Mouse (Mus musculus): Measurements from ENCODE around the gene Agrn.
A peak's percentile ranks its signal among the peaks of the same experiment; 100 is the strongest.

Agrn gene

GRCm38 (mm10) chr4:156202462-156202893 is 5.2 kb upstream of the Agrn start:
- no peak for DNase-seq (ENCODE audit: low spot score)

- DNase-seq (ENCODE audit: low spot score): no peak
These were observed 3.6 kb upstream of the Agrn start, which contains the start of gene Isg15 for GRCm38 (mm10) chr4:156200623-156201475. Gene Isg15, minus strand, starts transcription at chr4:156200818.

- DNase-seq (ENCODE audit: low spot score): peak; percentile 93
These were observed 529 bp upstream of the Agrn start for GRCm38 (mm10) chr4:156197829-156198205.

- DNase-seq (ENCODE audit: low spot score): peak; percentile 76
These were observed 1.1 kb downstream of the Agrn start for GRCm38 (mm10) chr4:156195927-156196870.

DNA sequence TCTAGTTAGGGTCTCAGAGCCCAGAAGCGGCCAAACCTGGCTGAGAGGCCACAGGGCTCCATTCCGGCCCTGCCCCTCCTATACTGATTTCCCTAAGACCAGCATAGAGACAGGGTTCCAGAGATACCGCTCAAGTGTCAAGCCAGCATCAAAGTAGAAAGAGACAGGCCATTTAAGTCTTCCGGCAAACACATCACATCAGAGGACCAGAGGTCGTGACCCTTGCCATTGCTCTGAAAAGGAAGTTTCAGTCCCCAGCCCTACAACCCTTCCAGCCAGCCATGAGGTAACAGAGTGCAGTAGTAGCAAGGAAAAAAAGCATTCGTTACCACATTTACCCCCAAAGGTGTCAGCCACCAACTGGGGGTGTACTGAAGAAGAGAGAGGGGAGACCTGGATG is 2.9 kb downstream of the Agrn start:
- no peak for DNase-seq (ENCODE audit: low spot score)

DNA sequence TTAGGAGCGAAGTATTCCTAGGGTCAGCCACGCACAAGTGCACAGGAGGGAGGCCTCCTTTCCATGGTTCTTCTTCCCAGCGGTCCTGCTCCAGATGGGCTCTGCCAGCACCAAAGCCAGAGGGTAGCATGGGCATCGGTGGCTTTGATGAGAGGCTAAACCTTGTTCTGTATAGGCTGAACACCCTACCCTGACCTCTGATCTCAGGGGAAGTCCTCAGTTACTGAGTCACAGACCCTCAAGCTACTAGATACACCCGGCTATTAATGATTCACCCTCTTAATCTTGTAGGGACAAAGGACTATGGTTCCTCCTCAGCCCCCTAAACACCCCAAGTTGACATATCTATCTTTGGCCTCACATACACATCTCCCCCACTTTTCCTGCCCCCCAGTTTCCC is 3.4 kb downstream of the Agrn start:
- no peak for DNase-seq (ENCODE audit: low spot score)

GRCm38 (mm10) chr4:156193200-156193590 is 4.1 kb downstream of the Agrn start:
- no peak for DNase-seq (ENCODE audit: low spot score)

GRCm38 (mm10) chr4:156192421-156193199 is 4.7 kb downstream of the Agrn start:
- DNase-seq (ENCODE audit: low spot score): no peak

DNA sequence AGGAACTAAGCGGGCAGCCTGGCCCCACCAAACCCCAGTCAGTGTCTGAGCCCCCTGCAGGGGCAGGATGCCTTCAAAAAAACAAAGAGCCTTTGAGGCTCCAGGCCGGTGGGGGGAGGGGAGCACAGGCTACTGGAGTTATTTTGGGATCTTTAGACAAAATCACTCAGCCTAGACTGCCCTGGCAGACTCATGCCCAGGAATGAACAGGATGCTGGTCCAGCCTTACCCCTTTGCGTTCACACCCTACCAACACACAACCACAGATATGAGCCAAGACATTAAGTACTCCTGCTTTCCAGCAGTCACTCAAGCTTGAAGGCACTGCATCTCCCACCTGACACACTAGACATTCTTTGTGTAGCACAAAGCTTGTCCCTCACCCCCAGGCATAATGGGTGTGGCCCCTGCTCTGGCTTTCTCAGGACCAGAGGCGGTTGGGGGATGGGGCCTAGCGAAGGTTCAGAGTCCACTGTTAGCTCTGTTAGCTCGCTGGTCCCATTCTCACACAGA is 8.4 kb downstream of the Agrn start:
- DNase-seq (ENCODE audit: low spot score): no peak

DNA sequence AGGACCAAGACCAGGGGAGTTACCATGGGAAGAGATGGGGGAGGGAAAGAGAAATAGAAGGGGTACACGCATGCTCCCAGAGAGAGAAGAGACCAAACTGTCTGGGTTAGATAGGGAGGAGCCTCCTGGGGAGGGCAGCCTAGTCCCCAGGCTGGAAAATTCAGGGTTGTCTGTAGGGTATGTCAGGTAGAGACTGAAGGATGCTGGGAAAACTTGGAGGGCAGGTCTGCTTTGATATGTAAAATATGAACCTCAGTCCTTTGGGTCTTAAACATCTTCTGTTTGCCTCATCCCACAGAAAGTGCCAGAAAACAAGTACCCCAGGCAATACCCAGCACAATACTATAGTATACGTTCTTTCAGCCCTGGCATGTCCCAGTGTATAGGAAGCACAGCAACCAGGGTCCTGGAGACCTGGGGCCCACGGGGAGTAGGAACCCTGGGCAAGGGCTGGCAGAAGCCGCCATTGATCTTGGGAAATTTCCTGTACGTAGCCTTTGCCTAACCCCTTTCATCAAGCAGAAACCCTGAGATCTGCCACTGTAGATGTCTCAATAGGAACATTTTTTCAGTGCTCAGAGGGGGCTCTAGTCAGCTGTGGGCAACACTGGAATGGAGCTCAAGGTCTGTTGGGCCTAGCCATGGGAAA is 9.0 kb downstream of the Agrn start:
- DNase-seq (ENCODE audit: low spot score): no peak

- DNase-seq (ENCODE audit: low spot score): no peak
These were observed 11.1 kb downstream of the Agrn start for GRCm38 (mm10) chr4:156185950-156186850.

DNA sequence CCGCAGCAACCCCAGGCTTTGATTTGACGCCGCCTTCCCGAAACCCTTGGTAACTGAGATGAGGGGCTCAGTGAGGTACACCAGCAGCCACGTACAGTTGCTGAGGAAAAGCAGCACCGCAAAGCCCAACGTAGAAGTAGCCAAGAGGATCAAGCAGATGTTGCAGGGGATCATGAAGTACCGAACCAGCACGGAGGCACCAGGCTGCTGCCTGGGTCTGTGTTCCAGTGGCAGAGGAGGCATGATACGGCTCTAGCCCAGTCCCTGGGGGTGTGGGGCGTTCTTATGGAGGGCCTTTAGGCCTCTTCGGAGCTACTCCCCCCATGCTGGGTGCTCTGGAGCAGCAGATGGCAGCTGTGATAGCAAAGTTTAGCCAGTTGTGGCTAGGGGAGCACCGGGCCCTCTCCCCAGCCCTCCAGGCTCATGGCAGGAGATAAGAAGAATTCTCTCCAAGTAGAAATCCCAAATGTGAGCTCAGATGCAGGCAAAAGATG is 11.8 kb downstream of the Agrn start:
- no peak for DNase-seq (ENCODE audit: low spot score)

GRCm38 (mm10) chr4:156184291-156184954 is 12.9 kb downstream of the Agrn start:
- no peak for DNase-seq (ENCODE audit: low spot score)

- no peak for DNase-seq (ENCODE audit: low spot score)
These were observed 13.5 kb downstream of the Agrn start for GRCm38 (mm10) chr4:156183747-156184146.

DNA sequence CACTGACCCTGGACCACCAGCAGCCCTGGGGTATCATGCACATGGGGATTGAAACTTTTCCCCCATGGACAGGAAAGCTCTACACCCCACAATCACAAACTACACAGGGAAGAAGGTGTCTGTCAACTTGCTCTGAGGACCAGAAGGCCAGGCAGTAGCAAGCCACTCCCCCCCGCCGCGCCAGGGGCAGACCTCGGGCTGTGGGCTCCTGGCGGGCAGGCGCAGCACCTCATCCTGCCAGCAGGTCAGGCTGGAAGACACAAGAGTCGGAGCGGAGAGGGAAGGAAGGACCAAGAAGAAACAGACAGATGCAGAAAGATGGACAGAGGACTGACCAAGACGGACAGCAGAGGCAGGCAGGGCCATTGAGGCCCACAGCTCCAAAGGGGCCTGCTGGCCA is 19.7 kb downstream of the Agrn start:
- no peak for DNase-seq (ENCODE audit: low spot score)

DNA sequence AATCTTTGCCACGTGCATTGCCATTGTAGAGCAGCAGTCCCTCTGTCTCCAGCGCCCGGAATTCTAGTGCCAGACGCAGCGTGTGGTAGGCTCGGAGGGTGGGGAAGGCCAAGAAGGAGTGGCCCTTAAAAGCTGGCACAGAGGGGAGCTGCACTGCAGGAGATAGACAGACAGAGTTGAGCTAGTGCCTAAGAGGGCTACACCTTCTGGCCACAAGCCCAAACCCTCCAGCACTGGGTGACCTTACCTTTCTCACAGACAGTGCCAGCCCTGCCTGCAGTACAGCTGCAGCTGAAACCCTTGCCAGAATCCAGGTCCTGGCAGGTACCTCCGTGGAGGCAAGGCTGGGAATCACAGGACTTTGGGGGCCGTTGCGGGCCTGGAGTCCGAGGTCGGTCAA is 25.5 kb downstream of the Agrn start:
- DNase-seq (ENCODE audit: low spot score): peak; percentile 35

- DNase-seq (ENCODE audit: low spot score): peak; percentile 29
These were observed 28.2 kb downstream of the Agrn start for GRCm38 (mm10) chr4:156169129-156169528.

- DNase-seq (ENCODE audit: low spot score): peak; percentile 35
These were observed 28.7 kb downstream of the Agrn start for GRCm38 (mm10) chr4:156168611-156169010.

DNA sequence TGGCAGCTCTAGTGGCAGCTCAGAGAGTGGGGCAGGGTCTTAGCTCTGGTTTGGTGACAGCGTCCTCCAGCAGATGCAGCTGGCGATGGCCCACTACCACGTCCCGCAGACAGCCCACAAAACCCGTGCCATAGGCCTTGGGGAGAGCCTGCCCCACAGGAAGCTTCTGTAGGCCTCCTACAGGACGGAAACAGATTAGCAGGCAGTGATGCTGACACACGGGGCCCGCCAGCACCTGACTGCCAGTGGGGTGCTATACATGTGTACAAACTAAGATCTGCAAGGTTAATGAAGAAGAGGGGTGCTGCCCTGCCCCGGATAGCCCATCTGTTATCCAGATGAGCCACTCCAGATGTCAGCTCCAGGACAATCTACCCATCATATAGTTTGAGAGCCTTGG is 30.8 kb downstream of the Agrn start:
- peak; percentile 35 for DNase-seq (ENCODE audit: low spot score)

All from testis, postnatal 10 days (tissue).